In the genomic region with DNA sequence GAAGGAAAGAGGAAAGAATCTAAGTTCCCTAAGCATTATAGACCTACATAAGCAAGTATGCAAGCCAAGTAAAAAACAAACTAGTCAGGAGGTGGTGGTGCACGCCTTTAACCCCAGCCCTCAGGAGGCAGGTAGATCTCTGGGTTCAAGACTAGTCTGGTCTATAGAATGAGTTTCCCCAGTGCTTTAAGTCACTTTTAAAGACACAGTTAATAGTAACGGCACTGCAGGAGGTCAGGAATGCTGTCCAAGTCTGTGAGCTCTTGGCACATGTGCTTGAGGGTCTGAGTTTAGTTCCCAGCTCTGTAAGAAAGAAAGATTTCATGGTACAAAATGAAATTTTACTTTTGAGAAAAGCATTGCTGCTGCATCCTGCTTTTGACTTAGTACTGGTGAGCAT, we compare ENCODE assay signal across 16 mouse cellular contexts.
"Had no signal": no experiment of that assay in that cellular context is flagged by ENCODE, and none has a peak within 500 bp of the region (broad histone marks: within the 10 kb centered on the region; RNA-seq: fewer than 3 reads in every experiment).

No protein-coding gene starts in this region.

- H3K27me3 ChIP-seq: midbrain, embryonic 12.5 days; midbrain, embryonic 15.5 days; neural tube, embryonic 12.5 days had no signal

- H3K27ac ChIP-seq: midbrain, embryonic 10.5 days; midbrain, embryonic 12.5 days; midbrain, embryonic 15.5 days; neural tube, embryonic 12.5 days had no signal

- H3K4me2 ChIP-seq: lung, embryonic 14.5 days; midbrain, embryonic 12.5 days; midbrain, embryonic 15.5 days; neural tube, embryonic 12.5 days had no signal

- H3K9ac ChIP-seq: lung, embryonic 14.5 days; midbrain, embryonic 12.5 days; midbrain, embryonic 15.5 days; neural tube, embryonic 12.5 days had no signal

- H3K36me3 ChIP-seq: midbrain, embryonic 10.5 days; midbrain, embryonic 12.5 days; midbrain, embryonic 15.5 days; neural tube, embryonic 12.5 days had no signal

- H3K4me3 ChIP-seq: midbrain, embryonic 10.5 days; midbrain, embryonic 12.5 days; midbrain, embryonic 15.5 days; neural tube, embryonic 12.5 days had no signal

- DNase-seq: lung, adult 18-20 months; lung, embryonic 14.5 days; lung, postnatal 10 days; lung, postnatal 4 days; retina, postnatal 1 day; right cerebral cortex, adult 18-20 months; right cerebral cortex, postnatal 25 days; right cerebral cortex, postnatal 4 days; spleen, adult 18-20 months; thymus, adult 18-20 months; thymus, postnatal 14 days; thymus, postnatal 36 days had no signal

- ATAC-seq: midbrain, embryonic 15.5 days had no signal

- H3K9me3 ChIP-seq: midbrain, embryonic 10.5 days; midbrain, embryonic 12.5 days; midbrain, embryonic 15.5 days; neural tube, embryonic 12.5 days had no signal
